Mouse (Mus musculus) lung, adult 10 weeks (tissue): ENCODE data around the gene Gm20715. TPM values are rescaled to one million over a fixed set of nuclear protein-coding genes. Genes with fewer than 3 reads are reported as not detected.

Experiments
- polyA plus RNA-seq: library from polyadenylated mRNA; stranded (reverse); fragments of 350-450 nt; fragmentation: Illumina TruSeq; extraction: RNeasy Lipid Tissue Mini Kit (QIAGEN cat#74804); gene quantifications from one replicate; pipeline ENCODE4 v1.2.3, GENCODE M21; 2014; ENCODE audit warnings: low read depth, low replicate concordance; ENCODE audit not compliant: insufficient read depth

The Gm20715 gene
- not detected for polyA plus RNA-seq

DNA sequence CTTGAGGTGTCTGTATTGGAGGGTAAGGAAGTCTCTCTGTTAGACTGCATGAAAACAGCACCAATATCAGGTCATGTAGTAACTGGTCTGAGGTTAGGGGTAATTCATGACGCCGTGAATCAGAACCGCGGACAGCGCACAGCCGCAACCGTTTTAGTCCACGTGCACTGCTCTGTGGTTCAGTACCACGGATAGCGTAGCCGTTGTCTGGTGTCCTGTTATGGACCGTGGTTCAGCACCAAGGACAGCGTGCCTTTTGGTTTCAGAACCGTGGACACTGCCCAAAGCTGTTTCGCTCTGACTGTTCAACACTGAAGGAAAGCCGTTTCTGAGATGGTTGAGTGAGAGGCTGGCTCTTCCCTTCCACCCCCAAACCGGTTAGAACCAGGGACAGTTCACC lies at the start of gene Gm20715:
Gm20715 (plus strand) TSS at position 235 of the 400 bp plus-strand sequence.

GRCm38 (mm10) chr7:6363047-6363488 lies 47.0 kb upstream of the Gm20715 start, which contains the start of gene Zfp78:
Gene Zfp78 (plus strand): TSS chr7:6363280.

DNA sequence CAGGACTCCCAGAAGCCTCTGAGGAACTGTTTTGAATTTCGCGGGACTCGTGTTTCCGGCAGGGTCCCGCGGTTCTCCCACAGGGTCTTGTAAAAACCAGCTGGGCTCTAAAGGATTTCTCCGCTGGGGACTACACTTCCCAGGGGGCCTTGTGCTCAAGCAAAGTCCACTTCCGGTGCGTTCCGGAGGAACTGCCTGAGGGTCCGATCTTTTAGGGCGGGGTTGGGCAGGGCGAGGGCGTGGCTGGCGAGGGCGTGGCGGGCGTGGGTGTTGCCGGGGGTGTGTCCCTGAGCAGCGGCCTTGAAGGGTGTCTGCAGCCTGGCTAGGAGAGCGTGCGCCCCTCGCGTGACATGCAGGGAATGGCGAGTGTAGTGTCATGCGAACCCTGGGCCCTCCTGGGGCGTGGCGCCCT lies 27.0 kb upstream of the Gm20715 start, which contains the start of gene Zfp28:
Zfp28 (plus strand) TSS at position 252 of the 412 bp plus-strand sequence.

DNA sequence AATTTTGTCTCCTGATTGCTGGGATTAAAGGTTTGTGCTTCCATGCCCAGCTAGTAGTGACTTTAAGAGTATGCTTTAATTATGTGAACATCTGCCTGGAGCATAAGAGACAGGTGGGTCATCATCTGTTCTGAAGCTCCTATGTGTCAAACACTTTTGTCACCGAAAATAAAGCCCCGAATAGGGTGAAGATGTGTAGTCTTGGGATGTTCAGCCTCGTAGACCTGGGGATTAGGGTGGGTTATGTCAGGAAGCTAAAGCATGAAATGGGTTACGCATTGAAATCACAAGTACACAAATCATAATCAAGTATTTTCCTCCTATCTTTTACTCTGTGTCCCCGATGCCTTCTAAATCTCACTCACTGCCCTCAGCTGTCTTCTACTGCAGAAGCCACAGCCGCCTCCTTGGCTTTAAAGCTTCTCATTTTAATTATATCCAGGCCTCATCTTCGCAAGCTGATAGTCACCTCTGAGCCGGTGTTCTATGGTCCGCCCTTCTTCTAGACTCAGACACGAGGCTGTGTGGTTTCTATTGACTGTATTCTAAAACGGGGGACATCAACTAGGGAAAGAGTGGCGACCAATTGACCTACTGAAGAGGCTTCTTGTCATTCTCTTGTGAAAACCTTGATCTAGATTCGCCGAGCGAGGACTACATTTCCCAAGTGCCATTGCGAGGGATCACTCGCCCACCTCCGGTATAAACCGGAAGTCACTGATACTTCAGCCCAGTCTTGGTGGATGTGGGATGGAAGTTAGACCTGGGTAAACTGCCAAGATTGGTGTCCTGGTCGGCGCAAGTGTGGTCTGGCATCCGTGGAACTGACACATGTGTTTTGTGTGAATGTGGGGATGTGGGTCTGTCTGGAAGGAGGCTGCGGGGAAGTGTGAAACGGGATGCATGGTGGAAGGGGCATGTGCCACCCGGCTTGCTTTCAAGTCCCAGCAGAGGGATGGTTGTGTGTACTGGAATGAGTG lies 11.8 kb upstream of the Gm20715 start, which contains the start of gene Smim17:
Smim17 (plus strand) TSS at position 720 of the 980 bp plus-strand sequence.

GRCm38 (mm10) chr7:6438388-6438787 lies 28.3 kb downstream of the Gm20715 start, which contains the start of gene Olfr1344:
Gene Olfr1344 (plus strand): TSS chr7:6438688.

DNA sequence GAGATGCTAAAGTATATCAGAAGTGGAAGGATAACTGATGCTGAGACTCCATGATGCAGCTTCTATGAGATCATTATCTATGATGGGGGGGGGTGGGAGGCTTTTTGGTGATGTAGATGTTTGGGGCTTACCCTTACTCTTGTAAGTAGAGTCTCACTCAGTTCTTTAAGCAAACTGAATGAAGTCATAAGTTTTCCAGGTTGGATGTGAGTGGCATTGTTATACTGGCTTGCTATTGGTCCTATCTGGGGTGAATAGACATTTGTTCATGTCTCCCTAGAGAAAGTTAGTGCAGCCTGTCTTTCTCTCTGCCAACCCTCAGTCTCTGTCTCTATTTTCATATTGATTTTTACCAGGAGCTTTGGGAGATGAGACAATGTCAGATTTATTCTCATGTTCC lies 45.8 kb downstream of the Gm20715 start, which contains the start of gene Olfr1336:
Olfr1336 (plus strand) TSS at position 301 of the 400 bp plus-strand sequence.

DNA sequence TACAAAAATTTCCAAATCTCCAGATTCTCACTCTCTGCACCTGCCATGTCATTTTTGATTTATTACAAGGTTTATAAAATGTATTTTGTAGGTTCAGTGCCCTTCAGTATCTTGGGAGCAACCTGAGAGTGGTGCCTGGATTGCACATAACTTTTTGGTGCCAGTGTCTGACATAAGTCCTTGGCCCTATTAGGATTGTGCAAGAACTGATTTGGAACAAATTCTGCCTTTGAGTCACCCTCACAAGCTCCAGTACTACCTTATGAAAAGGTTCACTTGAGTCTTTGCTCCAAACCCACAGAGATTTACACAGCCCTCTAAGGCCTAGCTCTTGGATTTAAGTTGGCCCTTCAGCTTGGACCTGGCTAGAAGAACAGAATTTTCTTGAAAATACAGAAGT lies 56.9 kb downstream of the Gm20715 start, which contains the start of gene Olfr1346:
Olfr1346 (plus strand) TSS at position 151 of the 400 bp plus-strand sequence.

DNA sequence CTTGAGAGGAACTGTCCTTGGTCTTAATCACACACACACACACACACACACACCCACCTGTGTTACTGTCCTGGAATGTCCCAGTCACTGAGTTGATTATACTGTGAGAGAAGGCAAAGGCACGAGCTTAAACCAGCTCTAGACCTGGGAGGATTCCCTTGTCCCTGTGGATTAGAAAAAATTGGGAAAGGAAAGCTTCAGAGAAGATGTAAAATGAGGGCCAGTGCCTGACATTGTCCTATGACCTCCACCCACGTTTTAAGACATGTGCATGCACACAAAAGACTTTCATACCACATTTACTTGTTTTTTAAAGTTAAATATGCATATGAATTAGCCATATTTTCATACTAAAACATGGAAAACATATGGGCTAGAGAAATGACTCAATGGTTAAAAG lies 76.8 kb downstream of the Gm20715 start, which contains the start of gene Olfr5:
Olfr5 (minus strand) TSS at position 101 of the 400 bp plus-strand sequence.

Other genes starting within 250 kb of the Gm20715 start
- gene Zfp444, start 238.1 kb upstream of the Gm20715 start, polyA plus RNA-seq: 15.7 TPM
- gene Galp, start 213.2 kb upstream of the Gm20715 start, polyA plus RNA-seq: not detected
- not detected for gene Zscan5b, start 188.0 kb upstream of the Gm20715 start, polyA plus RNA-seq
- gene Epp13, start 157.6 kb upstream of the Gm20715 start, polyA plus RNA-seq: not detected
- 2.2 TPM for gene Zfp667, start 123.7 kb upstream of the Gm20715 start, polyA plus RNA-seq
- 1.8 TPM for gene Zfp583, start 79.0 kb upstream of the Gm20715 start, polyA plus RNA-seq
- gene Gm3854, start 66.5 kb upstream of the Gm20715 start, polyA plus RNA-seq: 0.27 TPM
- gene Zfp78, start 47.0 kb upstream of the Gm20715 start, polyA plus RNA-seq: 1.1 TPM
- gene Zfp28, start 27.0 kb upstream of the Gm20715 start, polyA plus RNA-seq: 2.1 TPM
- not detected for gene Smim17, start 11.6 kb upstream of the Gm20715 start, polyA plus RNA-seq
- not detected for gene Olfr1344, start 28.4 kb downstream of the Gm20715 start, polyA plus RNA-seq
- gene Olfr1336, start 45.9 kb downstream of the Gm20715 start, polyA plus RNA-seq: not detected
- not detected for gene Olfr1346, start 56.8 kb downstream of the Gm20715 start, polyA plus RNA-seq
- not detected for gene Olfr5, start 76.7 kb downstream of the Gm20715 start, polyA plus RNA-seq
- not detected for gene Olfr1347, start 89.5 kb downstream of the Gm20715 start, polyA plus RNA-seq
- not detected for gene Olfr1348, start 98.5 kb downstream of the Gm20715 start, polyA plus RNA-seq
- gene Olfr1349, start 112.7 kb downstream of the Gm20715 start, polyA plus RNA-seq: not detected
- not detected for gene Olfr1350, start 154.6 kb downstream of the Gm20715 start, polyA plus RNA-seq